Mouse (Mus musculus): ENCODE data around the gene Nxpe4.
"Not testable (repeated sequence)": the region's sequence is repeated elsewhere in the genome, so short reads cannot be mapped to it uniquely, and the experiment has no call there.

Nxpe4 gene

DNA sequence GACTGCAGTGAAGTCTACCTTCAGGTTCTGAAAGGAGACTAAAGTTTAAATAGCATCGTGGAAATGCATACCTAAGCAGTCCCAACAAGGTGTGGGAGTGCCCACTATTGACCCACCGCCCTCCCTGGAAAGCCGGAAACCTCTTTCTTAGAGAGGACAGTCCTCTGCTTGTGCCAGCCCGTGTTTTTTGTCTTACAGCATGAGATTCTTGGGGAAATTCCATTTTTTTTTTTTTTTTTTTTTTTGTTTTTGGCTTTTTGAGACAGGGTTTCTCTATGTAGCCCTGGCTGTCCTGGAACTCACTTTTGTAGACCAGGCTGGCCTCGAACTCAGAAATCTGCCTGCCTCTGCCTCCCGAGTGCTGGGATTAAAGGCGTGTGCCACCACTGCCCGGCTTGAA is 255.5 kb downstream of the Nxpe4 start:
- DNase-seq = not testable (repeated sequence)

GRCm38 (mm10) chr9:48417994-48418393 is 256.2 kb downstream of the Nxpe4 start:
- DNase-seq = no peak

DNA sequence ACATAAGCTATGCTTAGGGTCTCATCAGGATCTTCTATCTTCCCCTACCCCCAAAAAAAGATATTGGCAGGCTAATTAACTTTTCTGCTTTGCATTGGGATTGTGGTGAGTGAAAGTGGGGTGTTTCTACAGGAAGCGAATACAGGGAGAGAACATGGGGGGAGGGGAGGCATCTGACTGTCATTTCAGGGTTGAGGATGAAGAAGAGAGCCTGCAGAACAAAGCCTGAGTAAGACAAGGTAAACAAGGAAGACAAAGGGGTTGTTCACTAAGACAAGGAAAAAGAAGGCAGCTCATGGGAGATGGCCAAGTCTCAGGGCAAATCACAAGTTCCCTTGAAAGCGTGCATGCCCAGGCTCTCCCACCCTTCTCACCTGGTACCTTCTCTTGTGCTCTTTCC is 256.6 kb downstream of the Nxpe4 start:
- no peak for DNase-seq

DNA sequence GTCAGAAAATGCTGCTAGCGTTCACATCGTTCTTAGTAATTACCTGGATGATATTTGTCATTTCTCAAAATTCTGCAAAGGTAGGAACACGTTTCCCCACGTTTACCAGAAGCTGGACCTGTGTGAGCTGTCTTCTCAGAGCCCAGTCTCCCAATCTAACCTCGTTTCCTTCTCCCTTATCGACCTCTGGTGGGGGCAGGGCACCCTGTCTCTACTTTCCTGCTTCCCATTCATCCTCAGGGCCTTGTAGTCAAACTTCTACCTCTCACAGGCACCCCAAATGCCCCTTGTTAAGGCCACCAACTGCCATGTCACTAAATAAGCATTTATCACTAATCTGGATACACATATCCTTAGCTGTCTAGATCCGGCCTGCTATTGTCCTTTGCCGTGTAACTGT is 257.0 kb downstream of the Nxpe4 start:
- no peak for DNase-seq

- no peak for DNase-seq
Measured at GRCm38 (mm10) chr9:48420437-48420836, 258.6 kb downstream of the Nxpe4 start.

DNA sequence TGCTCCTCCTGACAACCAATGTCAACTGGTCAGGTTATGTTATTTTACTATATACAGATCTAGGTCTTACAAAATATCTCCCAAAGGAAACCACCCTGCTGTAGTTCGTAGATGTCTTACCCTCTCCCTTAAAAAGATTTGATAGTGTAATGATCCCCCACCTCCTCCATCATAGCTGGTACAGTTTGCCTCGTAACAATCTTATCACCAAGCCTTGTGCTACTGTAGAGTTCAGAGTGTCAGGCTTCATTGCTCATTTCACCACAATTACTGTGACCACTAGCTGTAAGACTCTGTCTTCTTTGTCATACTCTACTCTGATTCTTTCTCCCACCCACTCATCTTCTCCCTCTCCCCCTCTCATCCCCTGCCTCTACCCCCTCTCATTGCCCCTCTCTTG is 259.2 kb downstream of the Nxpe4 start:
- DNase-seq = no peak

DNA sequence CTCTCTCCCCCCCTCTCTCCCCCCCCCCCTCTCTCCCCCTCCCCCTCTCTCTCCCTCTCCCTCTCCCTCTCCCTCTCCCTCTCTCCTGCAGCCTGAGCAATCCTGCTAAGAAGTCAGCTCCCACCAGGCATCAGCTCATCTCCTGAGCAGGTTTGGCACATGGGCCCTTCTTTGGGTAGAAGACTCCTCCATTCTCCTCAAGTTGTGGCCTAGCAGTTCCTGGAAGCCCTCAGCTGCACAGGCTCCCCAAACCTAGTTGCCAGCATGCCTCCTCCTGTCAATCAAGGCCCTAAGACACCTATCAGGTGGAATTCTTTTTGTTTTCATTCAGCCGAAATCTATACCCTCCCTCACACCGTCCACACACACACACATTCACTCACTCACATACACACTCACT is 259.7 kb downstream of the Nxpe4 start:
- DNase-seq = no peak

DNA sequence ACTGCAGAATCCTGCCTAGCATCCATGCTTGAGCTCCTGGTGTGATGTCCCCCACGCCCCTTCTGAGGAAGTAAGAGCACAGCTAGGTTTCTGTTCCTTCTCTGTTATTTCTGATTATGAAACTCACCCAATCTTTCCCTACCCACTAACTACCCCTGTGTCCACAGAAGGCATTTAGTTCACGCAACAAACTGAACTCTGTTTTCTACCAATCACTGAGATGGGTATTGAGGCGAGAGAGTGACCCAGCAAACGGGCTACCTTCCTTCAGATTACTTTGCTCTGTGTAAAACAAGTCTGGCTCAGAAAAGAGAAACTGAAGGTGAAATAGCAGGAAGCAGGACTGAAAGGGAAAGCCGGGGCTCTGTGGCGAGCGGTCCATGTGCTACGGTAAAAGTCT is 260.6 kb downstream of the Nxpe4 start:
- DNase-seq = no peak

GRCm38 (mm10) chr9:48423256-48423655 is 261.4 kb downstream of the Nxpe4 start:
- DNase-seq = no peak

DNA sequence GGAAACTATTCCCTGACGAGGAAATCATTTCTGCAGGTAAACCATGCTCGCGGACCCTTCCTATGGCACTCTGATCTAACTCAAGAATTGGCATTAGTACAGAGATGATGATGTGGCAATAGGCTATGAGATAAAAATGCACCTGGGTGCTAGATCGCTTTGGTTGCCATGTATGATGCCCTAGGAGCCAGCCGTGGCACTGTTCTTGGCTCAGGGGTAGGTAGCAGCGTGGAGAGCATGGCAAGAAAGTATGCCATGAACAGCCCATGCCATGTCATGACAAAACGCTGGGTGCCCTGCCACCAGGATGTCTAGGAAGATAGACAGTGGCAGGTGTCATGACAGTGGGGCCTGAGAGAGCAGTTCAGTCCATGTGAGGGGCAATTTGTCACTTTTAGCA is 265.4 kb downstream of the Nxpe4 start:
- DNase-seq = no peak

DNA sequence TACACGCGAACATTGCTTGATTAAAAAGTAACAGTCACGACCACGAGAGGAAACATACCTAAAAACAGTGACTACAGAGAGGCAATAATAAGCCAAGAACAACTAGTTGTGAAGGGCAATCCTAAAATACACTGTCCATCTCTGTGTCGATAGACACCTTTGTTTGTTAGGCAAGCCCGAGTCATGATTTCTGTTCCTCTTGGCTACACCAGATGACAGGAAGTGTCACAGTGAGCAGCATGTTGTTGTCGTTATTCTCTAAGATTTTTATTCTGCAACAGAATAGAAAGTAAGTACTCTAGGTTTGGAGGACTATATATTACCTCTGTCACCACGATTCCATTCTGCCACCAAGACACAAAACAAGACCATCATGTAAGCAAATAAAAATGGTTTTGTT is 270.6 kb downstream of the Nxpe4 start:
- DNase-seq = no peak

DNA sequence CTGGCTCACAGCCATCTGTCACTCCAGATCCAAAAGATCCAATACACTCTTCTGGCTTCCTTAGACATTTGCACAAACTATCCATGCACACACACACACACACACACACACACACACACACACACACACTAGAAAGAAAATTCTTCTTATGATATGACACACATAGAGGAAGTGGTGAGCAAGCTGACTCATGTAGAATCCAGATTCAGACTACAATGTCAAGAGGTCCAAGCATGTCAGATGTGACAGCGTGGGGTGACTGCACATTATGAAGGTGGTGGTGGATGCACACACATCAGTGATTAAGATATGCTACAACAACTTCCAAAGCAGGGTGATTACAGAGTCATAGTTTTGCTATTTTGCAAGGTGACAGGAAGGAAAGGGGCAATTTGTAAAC is 282.1 kb downstream of the Nxpe4 start:
- no peak for DNase-seq

- DNase-seq = no peak
Measured at GRCm38 (mm10) chr9:48444821-48445220, 283.0 kb downstream of the Nxpe4 start.

- DNase-seq = no peak
Measured at GRCm38 (mm10) chr9:48447783-48448209, 286.0 kb downstream of the Nxpe4 start.

Measured in cerebellum, adult 9-11 months (tissue).